Mouse (Mus musculus) forebrain, embryonic 11.5 days (tissue): ENCODE measurements around the gene Esp24. TPM values are rescaled to one million over a fixed set of nuclear protein-coding genes. Genes with fewer than 3 reads are reported as not detected.

ENCODE experiments used
- polyA plus RNA-seq: library from polyadenylated mRNA; unstranded; fragments of >200 nt; fragmentation: Nextera tagmentation; extraction: Ambion mirVana; gene quantifications from 2 replicates; pipeline ENCODE4 v1.2.1, GENCODE M21; 2014

Esp24 gene
- polyA plus RNA-seq, 1 experiment from 2014 or later: not detected

Other genes with a start within 250 kb of the Esp24 start
- gene Gm21903, start 6.6 kb downstream of the Esp24 start, polyA plus RNA-seq: not detected in 2 replicates
- not detected in 2 replicates for gene Esp23, start 40.3 kb downstream of the Esp24 start, polyA plus RNA-seq
- not detected in 2 replicates for gene Esp22, start 58.6 kb downstream of the Esp24 start, polyA plus RNA-seq